Mouse (Mus musculus) liver, adult 2 months (tissue): ENCODE measurements at regions not wholly inside any gene's neighbourhood (a gene's known extent, or its start where the extent isn't known, plus 50 kb on each side); places are given as distances from the start of the nearest gene placed in this dataset.
"Not testable (repeated sequence)": the region's sequence is repeated elsewhere in the genome, so short reads cannot be mapped to it uniquely, and the experiment has no call there.

ENCODE experiments used
- DNase-seq: peaks from one replicate; pipeline ENCODE4 v3.0.0-alpha.2; 2011; ENCODE audit warnings: low read depth, low spot score; ENCODE audit errors: extremely low read depth
- H3K27ac ChIP-seq: fragments of 200-500 bp; replicated peaks from 2 replicates; pipeline ENCODE4 v1.5.1; 2012; ENCODE audit warnings: low read depth, mild to moderate bottlenecking, control low read depth, inconsistent platforms, low read length; ENCODE audit not compliant: insufficient read depth
- H3K27me3 ChIP-seq: fragments of 200-500 bp; 2 replicates; pipeline ENCODE4 v1.6.1; 2012; ENCODE audit warnings: mild to moderate bottlenecking, moderate library complexity, low read length, inconsistent platforms; ENCODE audit not compliant: control insufficient read depth, insufficient read depth
- H3K36me3 ChIP-seq: fragments of 200-500 bp; 2 replicates; pipeline ENCODE4 v1.6.1; 2012; ENCODE audit warnings: low read length, inconsistent platforms; ENCODE audit not compliant: control insufficient read depth, insufficient read depth
- H3K4me1 ChIP-seq: fragments of 200-500 bp; 2 replicates; pipeline ENCODE4 v1.6.1; 2011; ENCODE audit warnings: low read length; ENCODE audit not compliant: control insufficient read depth, insufficient read depth
- H3K4me3 ChIP-seq: fragments of 200-500 bp; 2 replicates; pipeline ENCODE4 v1.5.1; 2011; ENCODE audit warnings: low read depth, mild to moderate bottlenecking, control low read depth, low read length, moderate library complexity; ENCODE audit not compliant: insufficient read depth
- H3K79me2 ChIP-seq: fragments of 200-500 bp; 2 replicates; pipeline ENCODE4 v1.6.1; 2012; ENCODE audit warnings: inconsistent platforms, mild to moderate bottlenecking, low read length, moderate library complexity; ENCODE audit not compliant: control insufficient read depth, insufficient read depth
- H3K9ac ChIP-seq: fragments of 200-500 bp; 2 replicates; pipeline ENCODE4 v1.6.1; 2012; ENCODE audit warnings: low read depth, mild to moderate bottlenecking, control low read depth, inconsistent platforms, low read length
- CTCF ChIP-seq: fragments of 200-500 bp; IDR thresholded peaks from 2 replicates; pipeline ENCODE4 v1.5.1; 2011; ENCODE audit warnings: low read depth, low read length, control low read depth
- POLR2A ChIP-seq: fragments of 200-500 bp; IDR thresholded peaks from 2 replicates; pipeline ENCODE4 v1.6.1; 2011; ENCODE audit warnings: low read length, control low read depth; ENCODE audit not compliant: insufficient read depth; ENCODE audit errors: extremely low read depth
- WGBS: fragments of 180-500 bp; shearing (Covaris S2); methylation state at CpG from one replicate; pipeline ENCODE4 v1.1.7; 2018; 5-methylcytosine and 5-hydroxymethylcytosine counted together

GRCm38 (mm10) chr16:42431529-42431928 is 91.1 kb upstream of the Gap43 start:
- H3K4me1 ChIP-seq, result no peaks in the 10 kb centered on the region
- no peaks in the 10 kb centered on the region for H3K27me3 ChIP-seq
- WGBS, result 91% methylated on average over 1 of the region's 1 CpGs
- TF ChIP-seq POLR2A (no peak), CTCF (no peak)
- no peak for DNase-seq
- H3K4me3 ChIP-seq, result no peak overlapping the region
- H3K79me2 ChIP-seq, result no peaks in the 10 kb centered on the region
- no peaks in the 10 kb centered on the region for H3K36me3 ChIP-seq
- H3K27ac ChIP-seq, result no peak overlapping the region
- no peak overlapping the region for H3K9ac ChIP-seq

GRCm38 (mm10) chr16:42416673-42417072 is 76.2 kb upstream of the Gap43 start:
- no peak overlapping the region for H3K9ac ChIP-seq
- H3K27me3 ChIP-seq, result no peaks in the 10 kb centered on the region
- no peaks in the 10 kb centered on the region for H3K79me2 ChIP-seq
- no peak for TF ChIP-seq CTCF
- TF ChIP-seq POLR2A, result no peak
- DNase-seq, result no peak
- H3K36me3 ChIP-seq, result no peaks in the 10 kb centered on the region
- no peak overlapping the region for H3K27ac ChIP-seq
- no peaks in the 10 kb centered on the region for H3K4me1 ChIP-seq
- 78% methylated on average over 4 of the region's 4 CpGs for WGBS
- no peak overlapping the region for H3K4me3 ChIP-seq

- not testable (repeated sequence) for H3K4me3 ChIP-seq
These were observed 71.6 kb upstream of the Gap43 start for GRCm38 (mm10) chr16:42412031-42412430.

GRCm38 (mm10) chr16:42396596-42396995 is 56.1 kb upstream of the Gap43 start:
- Histone ChIP-seq H3K36me3 (no peaks in the 10 kb centered on the region), H3K4me3 (no peak overlapping the region), H3K27me3 (no peaks in the 10 kb centered on the region; the same call in 1 of the 2 replicates), H3K9ac (no peak overlapping the region), H3K79me2 (no peaks in the 10 kb centered on the region), H3K27ac (no peak overlapping the region), H3K4me1 (no peaks in the 10 kb centered on the region)
- 86% methylated on average over 1 of the region's 1 CpGs for WGBS
- TF ChIP-seq CTCF (no peak), POLR2A (no peak)
- no peak for DNase-seq

More at GRCm38 (mm10) chr16:42412031-42412430, 71.6 kb upstream of the Gap43 start:
- H3K9ac ChIP-seq, H3K79me2 ChIP-seq, H3K27ac ChIP-seq, H3K36me3 ChIP-seq, H3K4me1 ChIP-seq, H3K27me3 ChIP-seq: not testable (repeated sequence)
- DNase-seq, result peak; percentile 1
